Mouse (Mus musculus) v-Abl transformed pro-B cells (cell line): ENCODE data around the gene Epb41l1.
"Not testable (repeated sequence)": the region's sequence is repeated elsewhere in the genome, so short reads cannot be mapped to it uniquely, and the experiment has no call there.

Experiments
- in situ Hi-C, 2 experiments: fragments of 400-800 bp; cut with MboI; formaldehyde crosslinking; loops; one replicate each; pipeline ENCODE4 v1.15.1; 2025; ENCODE audit not compliant: unreplicated experiment in 2 of 2

Gene Epb41l1

GRCm38 (mm10) chr2:156420694-156421380 lies at the start of gene Epb41l1:
TSS of gene Epb41l1 (plus strand) at chr2:156420909.
- in situ Hi-C loops, result no loop called here

- in situ Hi-C loops, result loop anchor here in 1 of 2 experiments (10.0 kb wide), 1 partner anchor 52 kb away; no protein-coding TSS in a partner anchor
Observed at GRCm38 (mm10) chr2:156376956-156377355, 43.8 kb upstream of the Epb41l1 start.

GRCm38 (mm10) chr2:156379929-156380328 lies 40.8 kb upstream of the Epb41l1 start:
- in situ Hi-C loops, result loop anchor here in 1 of 2 experiments (10.0 kb wide), 1 partner anchor 55 kb away; no protein-coding TSS in a partner anchor

- in situ Hi-C loops, result no loop called here
Observed at GRCm38 (mm10) chr2:156381350-156381749, 39.4 kb upstream of the Epb41l1 start.

- in situ Hi-C loops, result not testable (repeated sequence)
Observed at GRCm38 (mm10) chr2:156392461-156393154, 28.1 kb upstream of the Epb41l1 start.

GRCm38 (mm10) chr2:156393155-156393828 lies 27.4 kb upstream of the Epb41l1 start:
- in situ Hi-C loops, result no loop called here

GRCm38 (mm10) chr2:156394282-156394681 lies 26.4 kb upstream of the Epb41l1 start:
- in situ Hi-C loops, result no loop called here

- in situ Hi-C loops, result no loop called here
Observed at GRCm38 (mm10) chr2:156396096-156396495, 24.6 kb upstream of the Epb41l1 start.

- in situ Hi-C loops, result no loop called here
Observed at GRCm38 (mm10) chr2:156397988-156398387, 22.7 kb upstream of the Epb41l1 start.

- in situ Hi-C loops, result no loop called here
Observed at GRCm38 (mm10) chr2:156399485-156399884, 21.2 kb upstream of the Epb41l1 start.

- in situ Hi-C loops, result loop anchor here (5.0 to 10.0 kb wide), 2 partner anchors 87 to 89 kb away; partner anchors contain the start of genes Cnbd2 (in 2 of the 2) and Scand1 (in 2 of the 2)
Observed at GRCm38 (mm10) chr2:156401331-156401730, 19.4 kb upstream of the Epb41l1 start.

- in situ Hi-C loops, result loop anchor here (5.0 to 10.0 kb wide), 2 partner anchors 87 to 90 kb away; partner anchors contain the start of genes Cnbd2 (in 2 of the 2) and Scand1 (in 2 of the 2)
Observed at GRCm38 (mm10) chr2:156402036-156402435, 18.7 kb upstream of the Epb41l1 start.

- in situ Hi-C loops, result loop anchor here in 1 of 2 experiments (10.0 kb wide), 1 partner anchor 92 kb away; the partner anchor contains the start of genes Cnbd2 and Scand1
Observed at GRCm38 (mm10) chr2:156406987-156407386, 13.7 kb upstream of the Epb41l1 start.

GRCm38 (mm10) chr2:156408168-156408567 lies 12.5 kb upstream of the Epb41l1 start:
- in situ Hi-C loops, result loop anchor here in 1 of 2 experiments (10.0 kb wide), 1 partner anchor 93 kb away; the partner anchor contains the start of genes Cnbd2 and Scand1

GRCm38 (mm10) chr2:156411348-156411747 lies 9.4 kb upstream of the Epb41l1 start:
- in situ Hi-C loops, result not testable (repeated sequence)

- in situ Hi-C loops, result no loop called here
Observed at GRCm38 (mm10) chr2:156414996-156415395, 5.7 kb upstream of the Epb41l1 start.

GRCm38 (mm10) chr2:156415674-156416073 lies 5.0 kb upstream of the Epb41l1 start:
- in situ Hi-C loops, result no loop called here

- in situ Hi-C loops, result no loop called here
Observed at GRCm38 (mm10) chr2:156417194-156417593, 3.5 kb upstream of the Epb41l1 start.

- in situ Hi-C loops, result no loop called here
Observed at GRCm38 (mm10) chr2:156418467-156418866, 2.2 kb upstream of the Epb41l1 start.

GRCm38 (mm10) chr2:156420327-156420693 lies 399 bp upstream of the Epb41l1 start:
- in situ Hi-C loops, result no loop called here
